Mouse (Mus musculus): ENCODE measurements around the gene 4933425L06Rik. TPM values are rescaled to one million over a fixed set of nuclear protein-coding genes. Genes with fewer than 3 reads are reported as not detected.

The 4933425L06Rik gene
- total and polyA plus RNA-seq, 3 experiments: not detected

- H3K9ac ChIP-seq (ENCODE audit: control insufficient read depth, low read depth, low read length, poor library complexity, severe bottlenecking): no peak overlapping the region
- no peaks in the 10 kb centered on the region for H3K27me3 ChIP-seq (ENCODE audit: control insufficient read depth in 1 of 2, insufficient read depth in 2 of 2, low read length in 2 of 2)
- H3K4me1 ChIP-seq (ENCODE audit: control insufficient read depth in 1 of 2, insufficient read depth in 2 of 2, low read length in 2 of 2): peaks cover 0 to 6% of the 10 kb centered on the region in 2 experiments; a peak in 3 of 4 replicates
- TF ChIP-seq MAZ (IDR thresholded peaks at IDR 0.05; ENCODE audit: low read depth, low read length): no peak
- peak; percentile 73 for TF ChIP-seq ETS1 (IDR thresholded peaks at IDR 0.05; ENCODE audit: low read depth, low read length)
- TF ChIP-seq MAX (IDR thresholded peaks at IDR 0.05; ENCODE audit: low read length): no peak
- peak; percentile 59 for TF ChIP-seq SIN3A (IDR thresholded peaks at IDR 0.05; ENCODE audit: low read length)
- TF ChIP-seq TAL1 (IDR thresholded peaks at IDR 0.05; ENCODE audit: low read length): peak; percentile 48
- TF ChIP-seq ZC3H11A (IDR thresholded peaks at IDR 0.05; ENCODE audit: low read depth, low read length): no peak
- TF ChIP-seq MYC (IDR thresholded peaks at IDR 0.05; ENCODE audit: low read depth, low read length): 0 out of 2 replicates have a peak, but pooled peaks have one; percentile 53
- TF ChIP-seq ELF1 (IDR thresholded peaks at IDR 0.05; ENCODE audit: low read depth, low read length): peak; percentile 42; the same call in 1 of the 2 replicates
- peak; percentile 91 for TF ChIP-seq TCF12 (IDR thresholded peaks at IDR 0.05; ENCODE audit: low read depth, low read length)
- TF ChIP-seq CHD2 (IDR thresholded peaks at IDR 0.05; ENCODE audit: low read length): peak; percentile 19; the same call in 1 of the 2 replicates
- TF ChIP-seq MAFK (IDR thresholded peaks at IDR 0.05; ENCODE audit: borderline replicate concordance, low read depth, low read length): peak; percentile 52; the same call in 1 of the 2 replicates
- TF ChIP-seq RCOR1 (IDR thresholded peaks at IDR 0.05; ENCODE audit: low read depth, low read length): peak; percentile 94
- TF ChIP-seq EP300 (IDR thresholded peaks at IDR 0.05; ENCODE audit: low read depth in 1 of 2, low read length in 2 of 2): peak; percentile 93 to 96
- TF ChIP-seq GATA1 (IDR thresholded peaks at IDR 0.05; ENCODE audit: low read depth, low read length): peak; percentile 95
- TF ChIP-seq BHLHE40 (IDR thresholded peaks at IDR 0.05; ENCODE audit: borderline replicate concordance, low read depth, low read length): no peak; the same call in 1 of the 2 replicates
- TF ChIP-seq MYB (IDR thresholded peaks at IDR 0.05; ENCODE audit: low read depth, low read length): peak; percentile 88
- H3K27ac ChIP-seq (ENCODE audit: control insufficient read depth, low read depth, low read length): peak overlapping the region; percentile 69; the same call in 1 of the 2 replicates
- peak; percentile 78 for DNase-seq (ENCODE audit: low read depth, low spot score)
- no peaks in the 10 kb centered on the region for H3K79me2 ChIP-seq (ENCODE audit: control insufficient read depth, insufficient read depth, low read length, poor library complexity)
- H3K9me3 ChIP-seq (replicated peaks; ENCODE audit: insufficient read depth, low read length): no peaks in the 10 kb centered on the region
- peaks cover 0 to 8% of the 10 kb centered on the region in 2 experiments; a peak in 2 of 4 replicates for H3K36me3 ChIP-seq (ENCODE audit: control insufficient read depth in 1 of 2, insufficient read depth in 2 of 2, low read length in 2 of 2)
- H3K4me3 ChIP-seq (ENCODE audit: control insufficient read depth in 1 of 2, insufficient read depth in 1 of 2, low read depth in 2 of 2, low read length in 2 of 2): no peak overlapping the region
These were observed 58.0 kb downstream of the 4933425L06Rik start for GRCm38 (mm10) chr13:105139881-105140280.

- H3K79me2 ChIP-seq (ENCODE audit: control insufficient read depth, insufficient read depth, low read length, poor library complexity): no peaks in the 10 kb centered on the region
- no peaks in the 10 kb centered on the region for H3K4me1 ChIP-seq (ENCODE audit: control insufficient read depth in 1 of 2, insufficient read depth in 2 of 2, low read length in 2 of 2)
- TF ChIP-seq MYC (IDR thresholded peaks at IDR 0.05; ENCODE audit: low read depth, low read length): no peak
- no peak for TF ChIP-seq RAD21 (IDR thresholded peaks at IDR 0.05; ENCODE audit: low read depth, low read length)
- TF ChIP-seq MXI1 (IDR thresholded peaks at IDR 0.05; ENCODE audit: low read depth, low read length): no peak
- no peak for TF ChIP-seq JUND (IDR thresholded peaks at IDR 0.05; ENCODE audit: low read depth, low read length)
- no peak for TF ChIP-seq MAX (IDR thresholded peaks at IDR 0.05; ENCODE audit: low read length)
- TF ChIP-seq MAZ (IDR thresholded peaks at IDR 0.05; ENCODE audit: low read depth, low read length): no peak
- TF ChIP-seq ZKSCAN1 (IDR thresholded peaks at IDR 0.05; ENCODE audit: low read depth, low read length): no peak
- no peak for TF ChIP-seq ZC3H11A (IDR thresholded peaks at IDR 0.05; ENCODE audit: low read depth, low read length)
- no peak for TF ChIP-seq MAFK (IDR thresholded peaks at IDR 0.05; ENCODE audit: borderline replicate concordance, low read depth, low read length)
- no peak for TF ChIP-seq CHD2 (IDR thresholded peaks at IDR 0.05; ENCODE audit: low read length)
- no peak for TF ChIP-seq POLR2AphosphoS2 (IDR thresholded peaks at IDR 0.05; ENCODE audit: low read length)
- no peak for TF ChIP-seq KAT2A (conservative IDR thresholded peaks at IDR 0.05; ENCODE audit: low read depth, low read length)
- no peak for TF ChIP-seq CHD1 (IDR thresholded peaks at IDR 0.05; ENCODE audit: low read depth, low read length)
- no peak for TF ChIP-seq USF2 (IDR thresholded peaks at IDR 0.05; ENCODE audit: borderline replicate concordance in 1 of 2, insufficient read depth in 1 of 2, low read depth in 1 of 2, low read length in 2 of 2)
- no peak for TF ChIP-seq SMC3 (IDR thresholded peaks at IDR 0.05; ENCODE audit: low read depth, low read length)
- no peak for TF ChIP-seq NELFE (IDR thresholded peaks at IDR 0.05; ENCODE audit: low read depth, low read length)
- no peak for TF ChIP-seq TAL1 (IDR thresholded peaks at IDR 0.05; ENCODE audit: low read length)
- TF ChIP-seq EP300 (IDR thresholded peaks at IDR 0.05; ENCODE audit: low read depth in 1 of 2, low read length in 2 of 2): no peak
- no peak overlapping the region for H3K27ac ChIP-seq (ENCODE audit: control insufficient read depth, low read depth, low read length)
- no peak overlapping the region for H3K9ac ChIP-seq (ENCODE audit: control insufficient read depth, low read depth, low read length, poor library complexity, severe bottlenecking)
- DNase-seq (ENCODE audit: low read depth, low spot score): no peak
- no peaks in the 10 kb centered on the region for H3K36me3 ChIP-seq (ENCODE audit: control insufficient read depth in 1 of 2, insufficient read depth in 2 of 2, low read length in 2 of 2)
- no peak overlapping the region for H3K4me3 ChIP-seq (ENCODE audit: control insufficient read depth in 1 of 2, insufficient read depth in 1 of 2, low read depth in 2 of 2, low read length in 2 of 2)
- H3K27me3 ChIP-seq (ENCODE audit: control insufficient read depth in 1 of 2, insufficient read depth in 2 of 2, low read length in 2 of 2): no peaks in the 10 kb centered on the region
- no peaks in the 10 kb centered on the region for H3K9me3 ChIP-seq (replicated peaks; ENCODE audit: insufficient read depth, low read length)
These were observed 64.9 kb downstream of the 4933425L06Rik start for GRCm38 (mm10) chr13:105146827-105147226.
